Mouse (Mus musculus): Measurements from ENCODE around the gene AI837181.

AI837181 gene

GRCm38 (mm10) chr19:5445747-5446146 is 20.8 kb downstream of the AI837181 start:
- 95% methylated on average over 5 of the region's 5 CpGs for WGBS

GRCm38 (mm10) chr19:5447515-5448353 is 22.8 kb downstream of the AI837181 start, which contains the start of gene Fosl1:
Fosl1 (plus strand) TSS chr19:5447547.
- under 1% methylated on average over 70 of the region's 70 CpGs for WGBS

GRCm38 (mm10) chr19:5448354-5449150 is 23.6 kb downstream of the AI837181 start:
- 7% methylated on average over 36 of the region's 36 CpGs for WGBS

- WGBS = 84% methylated on average over 3 of the region's 3 CpGs
These were observed 24.7 kb downstream of the AI837181 start for GRCm38 (mm10) chr19:5449673-5450072.

GRCm38 (mm10) chr19:5451766-5452165 is 26.8 kb downstream of the AI837181 start:
- 51% methylated on average over 6 of the region's 6 CpGs for WGBS

- WGBS = 54% methylated on average over 12 of the region's 12 CpGs
These were observed 30.1 kb downstream of the AI837181 start for GRCm38 (mm10) chr19:5455037-5455436.

- 12% methylated on average over 8 of the region's 8 CpGs for WGBS
These were observed 30.6 kb downstream of the AI837181 start for GRCm38 (mm10) chr19:5455568-5455967.

- 2% methylated on average over 26 of the region's 26 CpGs for WGBS
These were observed 31.4 kb downstream of the AI837181 start for GRCm38 (mm10) chr19:5456241-5456921.

- WGBS = 1% methylated on average over 70 of the region's 70 CpGs
These were observed 32.2 kb downstream of the AI837181 start for GRCm38 (mm10) chr19:5456922-5457745.

- WGBS = 9% methylated on average over 14 of the region's 14 CpGs
These were observed 33.0 kb downstream of the AI837181 start, which contains the start of gene Ccdc85b for GRCm38 (mm10) chr19:5457746-5458442. Ccdc85b (minus strand) TSS chr19:5457894.

GRCm38 (mm10) chr19:5459019-5459418 is 34.1 kb downstream of the AI837181 start:
- WGBS = 31% methylated on average over 7 of the region's 7 CpGs

- 13% methylated on average over 3 of the region's 3 CpGs for WGBS
These were observed 35.0 kb downstream of the AI837181 start for GRCm38 (mm10) chr19:5459896-5460295.

GRCm38 (mm10) chr19:5460465-5460911 is 35.5 kb downstream of the AI837181 start, which contains the start of gene Fibp:
Fibp (plus strand) TSS chr19:5460615.
- under 1% methylated on average over 32 of the region's 32 CpGs for WGBS

GRCm38 (mm10) chr19:5461411-5461810 is 36.5 kb downstream of the AI837181 start:
- WGBS = 86% methylated on average over 6 of the region's 6 CpGs

- WGBS = 91% methylated on average over 9 of the region's 9 CpGs
These were observed 38.3 kb downstream of the AI837181 start for GRCm38 (mm10) chr19:5463212-5463611.

GRCm38 (mm10) chr19:5463791-5464562 is 39.0 kb downstream of the AI837181 start:
- WGBS = 28% methylated on average over 15 of the region's 15 CpGs

- WGBS = 93% methylated on average over 8 of the region's 8 CpGs
These were observed 40.1 kb downstream of the AI837181 start for GRCm38 (mm10) chr19:5465037-5465436.

- 74% methylated on average over 6 of the region's 6 CpGs for WGBS
These were observed 42.1 kb downstream of the AI837181 start for GRCm38 (mm10) chr19:5466916-5467500.

- WGBS = 48% methylated on average over 5 of the region's 5 CpGs
These were observed 43.4 kb downstream of the AI837181 start, which contains the start of gene Ctsw for GRCm38 (mm10) chr19:5468374-5468773. Ctsw (minus strand) TSS chr19:5468507.
